In the genomic region with DNA sequence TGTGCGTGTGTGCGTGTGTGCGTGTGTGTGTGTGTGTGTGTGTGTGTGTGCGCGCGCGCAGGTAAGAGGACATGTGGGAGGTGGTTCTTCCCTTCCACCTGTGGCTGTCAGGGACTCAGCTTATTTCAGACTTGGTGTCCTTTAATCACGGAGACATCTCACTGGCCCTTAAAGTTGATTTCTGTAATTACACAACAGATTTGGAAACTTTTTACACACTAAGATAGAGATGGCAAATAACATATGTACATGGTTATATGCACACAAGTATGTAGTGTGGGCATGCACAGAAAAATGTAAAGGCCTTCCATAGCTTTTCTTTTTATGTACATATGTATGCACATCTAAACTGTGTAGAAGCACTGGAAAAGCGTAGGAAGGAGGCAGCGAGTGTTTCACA, we compare ENCODE assay signal across 30 mouse cellular contexts.
"Had no signal": no experiment of that assay in that cellular context is flagged by ENCODE, and none has a peak within 500 bp of the region (broad histone marks: within the 10 kb centered on the region; RNA-seq: fewer than 3 reads in every experiment).

No protein-coding gene starts in this region.

- H3K27ac ChIP-seq: heart, embryonic 10.5 days; heart, embryonic 13.5 days; heart, embryonic 15.5 days; hindbrain, embryonic 10.5 days; hindbrain, embryonic 12.5 days; hindbrain, embryonic 13.5 days; hindbrain, embryonic 14.5 days; hindbrain, embryonic 15.5 days; hindbrain, postnatal 0 days; intestine, embryonic 15.5 days; kidney, embryonic 15.5 days; kidney, postnatal 0 days; left cerebral cortex, adult 2 months had no signal

- DNase-seq: heart, postnatal 10 days; heart, postnatal 14 days; heart, postnatal 36 days; heart, postnatal 4 days; kidney, adult 11 months; kidney, adult 18-20 months; kidney, adult 2 months; kidney, adult 8-10 months; kidney, adult 9 months; kidney, postnatal 10 days; kidney, postnatal 14 days; kidney, postnatal 25 days; kidney, postnatal 36 days; kidney, postnatal 4 days; layer of hippocampus, adult 9-11 months; layer of hippocampus, postnatal 36 days had no signal

- H3K4me3 ChIP-seq: heart, embryonic 10.5 days; heart, embryonic 12.5 days; heart, embryonic 13.5 days; heart, embryonic 15.5 days; hindbrain, embryonic 10.5 days; hindbrain, embryonic 12.5 days; hindbrain, embryonic 13.5 days; hindbrain, embryonic 15.5 days; intestine, embryonic 15.5 days; kidney, embryonic 15.5 days; left cerebral cortex, adult 2 months had no signal
